Mouse (Mus musculus): ENCODE data around the gene Wbp1.

- TF ChIP-seq POLR2A (IDR thresholded peaks at IDR 0.05; ENCODE audit: insufficient read length, low read depth) (no peak), MYOD1 (IDR thresholded peaks at IDR 0.05; ENCODE audit: control insufficient read depth in 1 of 3, insufficient read length in 2 of 3, low read depth in 2 of 3) (no peak), TCF3 (IDR thresholded peaks at IDR 0.05; ENCODE audit: insufficient read length, low read depth) (no peak)
These were observed 1.6 kb upstream of the Wbp1 start for GRCm38 (mm10) chr6:83122961-83123360.
